8 mouse cellular contexts compared by ENCODE assay signal in the genomic region with DNA sequence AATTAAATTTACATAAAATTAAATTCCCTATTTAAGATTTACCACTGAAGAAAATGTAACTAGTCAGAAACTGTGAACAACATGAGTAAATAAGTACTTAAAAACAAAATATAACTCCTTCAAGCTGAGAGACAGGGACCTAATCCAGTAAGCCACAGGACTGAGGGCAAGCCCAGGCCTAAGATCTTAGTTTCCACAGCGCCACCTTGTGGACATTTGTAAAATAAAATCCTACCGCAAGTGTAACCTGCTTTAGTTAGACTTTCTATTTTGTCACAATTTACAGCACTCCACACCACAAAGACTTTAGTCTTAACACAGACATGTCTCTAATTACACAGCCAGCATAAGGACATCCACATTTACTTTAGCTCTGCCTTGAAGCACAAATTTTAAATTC. TPM values are rescaled to one million over a fixed set of nuclear protein-coding genes. Genes with fewer than 3 reads are reported as not detected.
DNase-seq lines count a peak whose midpoint lies in the region; ATAC-seq and TF ChIP-seq lines count a peak whose summit lies in the region.
"Had no signal": no experiment of that assay in that cellular context is flagged by ENCODE, and none has a peak within 500 bp of the region (broad histone marks: within the 10 kb centered on the region; RNA-seq: fewer than 3 reads in every experiment).

No protein-coding gene starts in this region.

- no peaks in the 10 kb centered on the region for H3K4me1 ChIP-seq in neural tube, embryonic 15.5 days
- no peaks in the 10 kb centered on the region for H3K4me1 ChIP-seq in limb, embryonic 11.5 days (ENCODE audit: control insufficient read depth, insufficient read depth, low read length)
- H3K4me1 ChIP-seq in neural tube, embryonic 13.5 days (replicated peaks): no peaks in the 10 kb centered on the region
- H3K4me1 ChIP-seq: stomach, embryonic 15.5 days had no signal

- 3% methylated on average over 2 of the region's 2 CpGs for WGBS in neural tube, embryonic 15.5 days
- WGBS in limb, embryonic 11.5 days: 3% methylated on average over 2 of the region's 2 CpGs
- WGBS in neural tube, embryonic 13.5 days: 4% methylated on average over 2 of the region's 2 CpGs

- no peak overlapping the region for H3K4me3 ChIP-seq in neural tube, embryonic 15.5 days (replicated peaks)
- H3K4me3 ChIP-seq in limb, embryonic 11.5 days (ENCODE audit: low read depth, low read length): no peak overlapping the region
- no peak overlapping the region for H3K4me3 ChIP-seq in neural tube, embryonic 13.5 days
- H3K4me3 ChIP-seq: stomach, embryonic 15.5 days had no signal

- in situ Hi-C loops in Patski (cut with MboI; ENCODE audit: low pct_unique_long_range_greater_than_20kb): loop anchor here (25.0 kb wide), 1 partner anchor 1869 kb away; the partner anchor contains the start of gene Kctd3

- H3K27ac ChIP-seq in neural tube, embryonic 15.5 days (replicated peaks): no peak overlapping the region
- no peak overlapping the region for H3K27ac ChIP-seq in limb, embryonic 11.5 days (replicated peaks; ENCODE audit: low read depth, low read length)
- no peak overlapping the region for H3K27ac ChIP-seq in neural tube, embryonic 13.5 days (replicated peaks)
- H3K27ac ChIP-seq: stomach, embryonic 15.5 days had no signal

- no peak overlapping the region for H3K4me2 ChIP-seq in neural tube, embryonic 15.5 days
- no peak overlapping the region for H3K4me2 ChIP-seq in limb, embryonic 11.5 days (ENCODE audit: low read depth, severe bottlenecking)
- H3K4me2 ChIP-seq in neural tube, embryonic 13.5 days: no peak overlapping the region
- H3K4me2 ChIP-seq: stomach, embryonic 15.5 days had no signal

- peak; percentile 68 for TF ChIP-seq CTCF in Patski (IDR thresholded peaks at IDR 0.05)

- ATAC-seq in neural tube, embryonic 15.5 days (ENCODE audit: low FRiP score): no peak
- peak; percentile 69 for ATAC-seq in Patski
- ATAC-seq in granulocyte monocyte progenitor cell, adult 5-6 weeks (replicated peaks; ENCODE audit: poor library complexity, severe bottlenecking): peak; percentile 81
- no peak for ATAC-seq in limb, embryonic 11.5 days (ENCODE audit: insufficient number of reproducible peaks, low FRiP score, low TSS enrichment, low read depth)
- peak; percentile 53; the same call in 1 of the 2 replicates for ATAC-seq in neural tube, embryonic 13.5 days (ENCODE audit: low read depth)

- DNase-seq in neural tube, embryonic 10.5 days (ENCODE audit: extremely low spot score, low spot score): peak; percentile 28
- no peak for DNase-seq in Patski (ENCODE audit: low read depth, low spot score)
- DNase-seq in cerebellum, adult 9-10 months: peak; percentile 50
- DNase-seq in limb, embryonic 11.5 days (ENCODE audit: low spot score): peak; percentile 56

- POLR2A ChIA-PET in Patski (lab: Charles Lee): no interaction called here

- no peaks in the 10 kb centered on the region for H3K27me3 ChIP-seq in neural tube, embryonic 15.5 days (replicated peaks)
- no peaks in the 10 kb centered on the region for H3K27me3 ChIP-seq in Patski
- H3K27me3 ChIP-seq in limb, embryonic 11.5 days (ENCODE audit: control insufficient read depth, insufficient read depth, low read length): no peaks in the 10 kb centered on the region
- H3K27me3 ChIP-seq in neural tube, embryonic 13.5 days: no peaks in the 10 kb centered on the region
- H3K27me3 ChIP-seq: stomach, embryonic 15.5 days had no signal

- H3K9me3 ChIP-seq in neural tube, embryonic 15.5 days (replicated peaks): no peaks in the 10 kb centered on the region
- no peaks in the 10 kb centered on the region for H3K9me3 ChIP-seq in limb, embryonic 11.5 days (ENCODE audit: control insufficient read depth, low read length)
- no peaks in the 10 kb centered on the region for H3K9me3 ChIP-seq in neural tube, embryonic 13.5 days
- H3K9me3 ChIP-seq: stomach, embryonic 15.5 days had no signal

- CTCF ChIA-PET in Patski (lab: Charles Lee): interaction anchor here (0.6 to 4.7 kb wide), 11 partner anchors 9 to 723 kb away, joined by 3 to 40 read pairs (median 5); no protein-coding TSS in a partner anchor

- H3K9ac ChIP-seq in neural tube, embryonic 15.5 days (replicated peaks): no peak overlapping the region
- no peak overlapping the region for H3K9ac ChIP-seq in limb, embryonic 11.5 days (ENCODE audit: low read length)
- no peak overlapping the region for H3K9ac ChIP-seq in neural tube, embryonic 13.5 days
- H3K9ac ChIP-seq: stomach, embryonic 15.5 days had no signal

- peaks cover 22% of the 10 kb centered on the region for H3K36me3 ChIP-seq in neural tube, embryonic 15.5 days
- no peaks in the 10 kb centered on the region for H3K36me3 ChIP-seq in limb, embryonic 11.5 days (ENCODE audit: control insufficient read depth, insufficient read depth, low read length)
- peaks cover 46% of the 10 kb centered on the region for H3K36me3 ChIP-seq in neural tube, embryonic 13.5 days
- H3K36me3 ChIP-seq: stomach, embryonic 15.5 days had no signal

RNA-seq across cellular contexts. Expression of gene Rps6kc1, which starts 30.1 kb away (rescaled TPM):
- polyA plus RNA-seq in neural tube, embryonic 15.5 days (2015; fragmentation: Nextera tagmentation; extraction: Ambion mirVana): 26.5 and 27.3 TPM in 2 replicates
- 16.5 TPM for polyA plus RNA-seq in Patski (2021)
- total RNA-seq in granulocyte monocyte progenitor cell, adult 5-6 weeks (2014; fragmentation: Nextera tagmentation): 5.1 and 6.7 TPM in 2 replicates
- total RNA-seq in granulocyte monocyte progenitor cell, adult 5-6 weeks (2017): 9.4 and 16.0 TPM in 2 replicates
- 15.4 and 17.1 TPM in 2 replicates for polyA plus RNA-seq in limb, embryonic 11.5 days (2014; fragmentation: Nextera tagmentation; extraction: Ambion mirVana)
- 26.9 and 28.4 TPM in 2 replicates for polyA plus RNA-seq in neural tube, embryonic 13.5 days (2015; fragmentation: Nextera tagmentation; extraction: Ambion mirVana)

RNA-seq across cellular contexts. Expression of gene Angel2, which starts 43.5 kb away (rescaled TPM):
- polyA plus RNA-seq in neural tube, embryonic 15.5 days (2015; fragmentation: Nextera tagmentation; extraction: Ambion mirVana): 37.4 and 42.2 TPM in 2 replicates
- 54.1 TPM for polyA plus RNA-seq in Patski (2021)
- total RNA-seq in granulocyte monocyte progenitor cell, adult 5-6 weeks (2014; fragmentation: Nextera tagmentation): 27.0 and 34.8 TPM in 2 replicates
- total RNA-seq in granulocyte monocyte progenitor cell, adult 5-6 weeks (2017): 29.4 and 49.4 TPM in 2 replicates
- polyA plus RNA-seq in limb, embryonic 11.5 days (2014; fragmentation: Nextera tagmentation; extraction: Ambion mirVana): 56.7 and 59.0 TPM in 2 replicates
- 51.4 and 63.2 TPM in 2 replicates for polyA plus RNA-seq in neural tube, embryonic 13.5 days (2015; fragmentation: Nextera tagmentation; extraction: Ambion mirVana)

Comparison
In these comparisons a context has a peak if more than half of its experiments do, and no peak if none do; other contexts are left out.
1. ATAC-seq: peak in Patski (single experiment), granulocyte monocyte progenitor cell, adult 5-6 weeks (single experiment) and neural tube, embryonic 13.5 days (single experiment); none in neural tube, embryonic 15.5 days (single experiment) and limb, embryonic 11.5 days (single experiment).